Mouse (Mus musculus) urinary bladder, postnatal 0 days (tissue): ENCODE measurements around the gene Fzd2. TPM values are rescaled to one million over a fixed set of nuclear protein-coding genes. Genes with fewer than 3 reads are reported as not detected.

Experiments
- polyA plus RNA-seq: library from polyadenylated mRNA; unstranded; fragments of >200 nt; fragmentation: Nextera tagmentation; extraction: Ambion mirVana; gene quantifications from 2 replicates; pipeline ENCODE4 v1.2.1, GENCODE M21; 2015

Gene Fzd2
- 29.2 and 37.8 TPM in 2 replicates for polyA plus RNA-seq

GRCm38 (mm10) chr11:102604010-102604584, at the start of gene Fzd2:
Gene Fzd2, plus strand, starts transcription at chr11:102604396.

GRCm38 (mm10) chr11:102556031-102556715, 48.0 kb upstream of the Fzd2 start, which contains the start of gene Gpatch8:
Gene Gpatch8, minus strand, starts transcription at chr11:102556392.

GRCm38 (mm10) chr11:102579165-102580033, 24.8 kb upstream of the Fzd2 start, which contains the start of gene Gm11627:
Gene Gm11627, minus strand, starts transcription at chr11:102579461.

Other genes starting within 250 kb of the Fzd2 start
- gene Slc4a1, start 238.2 kb upstream of the Fzd2 start, polyA plus RNA-seq, result 1.1 and 2.6 TPM in 2 replicates
- gene Rundc3a, start 211.0 kb upstream of the Fzd2 start, polyA plus RNA-seq, result 1.00 and 1.1 TPM in 2 replicates
- gene Slc25a39, start 196.4 kb upstream of the Fzd2 start, polyA plus RNA-seq, result 129 and 150 TPM in 2 replicates
- 269 and 325 TPM in 2 replicates for gene Grn, start 174.1 kb upstream of the Fzd2 start, polyA plus RNA-seq
- gene Fam171a2, start 156.7 kb upstream of the Fzd2 start, polyA plus RNA-seq, result 1.9 and 2.3 TPM in 2 replicates
- 4.1 and 9.6 TPM in 2 replicates for gene Itga2b, start 134.3 kb upstream of the Fzd2 start, polyA plus RNA-seq
- gene Gpatch8, start 48.0 kb upstream of the Fzd2 start, polyA plus RNA-seq, result 20.4 and 21.3 TPM in 2 replicates
- 79.0 and 84.2 TPM in 2 replicates for gene Gm11627, start 24.9 kb upstream of the Fzd2 start, polyA plus RNA-seq
- gene Meioc, start 59.3 kb downstream of the Fzd2 start, polyA plus RNA-seq, result 0.10 and 0.26 TPM in 2 replicates
- 17.4 and 22.5 TPM in 2 replicates for gene Ccdc43, start 93.4 kb downstream of the Fzd2 start, polyA plus RNA-seq
- 0.72 and 0.74 TPM in 2 replicates for gene Adam11, start 157.0 kb downstream of the Fzd2 start, polyA plus RNA-seq
- gene Gjc1, start 215.3 kb downstream of the Fzd2 start, polyA plus RNA-seq, result 24.7 and 31.1 TPM in 2 replicates
- 8.2 and 10.7 TPM in 2 replicates for gene Higd1b, start 231.5 kb downstream of the Fzd2 start, polyA plus RNA-seq